Mouse (Mus musculus) gastrocnemius, adult 2 months (tissue): Measurements from ENCODE around the gene Ifnar1. TPM values are rescaled to one million over a fixed set of nuclear protein-coding genes. Genes with fewer than 3 reads are reported as not detected.

Source experiments
- DNase-seq: peaks from one replicate; pipeline ENCODE4 v3.0.0; 2022
- H3K27ac ChIP-seq: fragments of 200-600 bp; 2 replicates; pipeline ENCODE4 v1.8.1; 2022; ENCODE audit warnings: mild to moderate bottlenecking
- H3K4me3 ChIP-seq: fragments of 200-600 bp; 2 replicates; pipeline ENCODE4 v1.8.1; 2022; ENCODE audit warnings: mild to moderate bottlenecking, moderate library complexity
- CTCF ChIP-seq: fragments of 200-600 bp; IDR thresholded peaks from 2 replicates; pipeline ENCODE4 v1.8.1; 2022; ENCODE audit warnings: antibody characterized with exemption, mild to moderate bottlenecking, moderate library complexity
- intact Hi-C: fragments of 180-260 bp; cut with DNase I; formaldehyde crosslinking; loops from one replicate; pipeline ENCODE4 v1.15.1; 2025
- total RNA-seq, 2 experiments: library from RNA; stranded (reverse); gene quantifications; 2 replicates each; pipeline ENCODE4 v1.2.3; 2021

Gene Ifnar1
- total RNA-seq, 2 experiments from 2014 or later = 12.6 to 15.1 TPM

DNA sequence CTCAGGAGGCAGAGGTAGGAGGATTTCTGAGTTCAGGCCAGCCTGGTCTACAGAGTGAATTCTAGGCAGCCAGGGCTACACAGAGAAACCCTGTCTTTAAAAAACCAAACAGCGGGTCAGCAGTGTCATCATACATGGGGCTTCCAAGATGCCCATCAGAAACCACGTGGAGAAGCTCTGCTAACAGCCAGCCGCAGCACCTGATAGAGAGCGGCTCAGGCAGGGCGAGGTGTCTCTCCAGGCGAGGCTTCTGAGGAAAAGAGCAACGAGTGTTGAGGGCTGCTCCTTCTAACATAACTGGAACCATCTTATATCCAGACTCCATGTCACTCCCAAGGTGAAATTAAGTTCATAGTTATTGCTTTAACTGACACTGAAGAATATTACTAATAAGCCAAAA lies 36.1 kb upstream of the Ifnar1 start:
- H3K4me3 ChIP-seq = no peak overlapping the region
- no peak overlapping the region for H3K27ac ChIP-seq
- intact Hi-C loops = no loop called here
- no peak for DNase-seq
- no peak for TF ChIP-seq CTCF

DNA sequence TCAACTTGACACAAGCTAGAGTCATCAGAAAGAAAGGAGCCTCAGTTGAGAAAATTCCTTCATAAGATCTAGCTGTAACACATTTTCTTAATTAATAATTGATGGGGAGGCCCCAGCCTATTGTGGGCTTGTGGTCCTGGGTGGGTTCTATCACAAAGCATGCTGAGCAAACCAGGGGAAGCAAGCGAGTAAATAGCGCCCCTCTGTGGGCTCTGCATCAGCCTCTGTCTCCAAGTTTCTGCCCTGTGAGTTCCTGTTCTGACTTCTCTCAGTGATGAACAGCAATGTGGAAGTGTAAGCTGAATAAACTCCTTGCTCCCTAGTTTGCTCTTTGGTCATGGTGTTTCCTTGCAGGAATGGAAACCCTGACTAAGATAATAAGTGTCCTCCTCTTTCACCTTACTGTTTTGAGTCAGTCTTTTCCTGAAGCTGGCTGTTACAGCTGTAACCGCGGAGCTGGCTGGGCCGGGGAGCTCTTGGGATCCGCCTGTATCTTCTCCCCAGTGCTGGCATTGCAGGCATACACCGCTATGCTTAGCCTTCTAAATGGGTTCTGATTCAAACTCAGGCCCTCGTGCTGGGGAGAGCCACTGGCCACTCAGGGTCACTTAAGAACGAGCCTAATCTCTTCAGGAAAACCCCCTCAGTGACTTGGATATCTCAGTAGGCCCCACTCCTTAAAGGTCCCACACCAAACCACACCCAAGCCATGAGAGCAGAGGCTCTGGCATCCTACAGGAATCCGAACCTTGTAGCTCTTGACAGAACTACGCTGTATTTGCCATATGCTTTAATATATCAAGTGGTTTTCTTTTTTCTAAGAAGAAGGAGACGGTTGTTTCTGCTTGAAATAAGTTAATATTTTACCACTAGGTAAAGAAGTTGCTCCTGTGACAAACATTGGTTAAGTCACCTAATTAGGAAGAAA lies 34.6 kb upstream of the Ifnar1 start:
- TF ChIP-seq CTCF = peak; percentile 4; the same call in 1 of the 2 replicates
- Histone ChIP-seq H3K4me3 (no peak overlapping the region), H3K27ac (no peak overlapping the region)
- intact Hi-C loops = no loop called here
- no peak for DNase-seq

DNA sequence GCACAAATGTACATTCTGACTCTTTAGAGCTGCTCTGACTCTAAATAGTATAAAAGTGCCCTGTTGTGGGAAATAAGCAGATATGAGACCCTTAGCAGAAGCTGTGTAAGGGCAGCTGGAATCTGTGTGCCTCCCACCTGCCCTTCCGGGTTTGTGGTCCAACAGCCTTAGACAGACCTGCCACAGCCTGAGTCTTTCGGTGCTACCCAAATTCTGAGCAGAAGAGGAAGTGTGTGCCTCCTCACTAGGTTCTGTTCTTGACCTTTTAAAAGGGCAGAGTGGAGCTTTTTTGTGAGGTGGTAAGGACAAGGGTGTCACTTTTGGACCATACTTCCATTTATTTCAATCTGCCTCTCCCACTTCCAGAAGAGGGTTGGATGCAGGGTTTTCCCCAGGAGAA lies 33.1 kb upstream of the Ifnar1 start:
- no peak for DNase-seq
- intact Hi-C loops = no loop called here
- H3K27ac ChIP-seq = peak overlapping the region; percentile 71
- TF ChIP-seq CTCF = no peak
- no peak overlapping the region for H3K4me3 ChIP-seq

DNA sequence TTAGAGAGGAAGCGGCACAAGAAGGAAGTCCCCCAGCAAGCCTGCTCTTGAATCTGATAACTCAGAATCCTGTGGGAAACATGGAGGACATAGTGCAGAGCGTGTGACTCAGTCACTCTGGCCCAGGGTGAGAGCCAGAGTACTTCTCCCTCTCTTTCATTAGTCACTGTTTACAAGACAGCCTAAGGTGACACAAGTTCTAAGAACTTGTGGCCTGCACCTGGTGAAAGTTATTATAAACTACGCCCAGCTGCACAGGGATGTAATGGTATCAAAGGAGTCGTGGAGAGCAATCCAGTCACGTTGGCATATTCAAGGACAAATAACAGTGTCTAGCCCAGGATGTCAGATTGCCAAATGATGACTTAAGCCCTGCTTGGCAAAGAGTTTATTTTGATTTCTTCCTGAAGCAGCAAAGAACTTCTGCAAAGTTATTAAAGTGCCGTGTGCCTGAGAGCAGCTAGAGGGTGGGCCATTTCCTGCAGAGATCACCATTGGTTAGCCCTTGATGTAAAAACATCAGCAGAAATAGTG lies 32.6 kb upstream of the Ifnar1 start:
- TF ChIP-seq CTCF = peak; percentile 24; the same call in 1 of the 2 replicates
- peak; percentile 23 for DNase-seq
- intact Hi-C loops = no loop called here

DNA sequence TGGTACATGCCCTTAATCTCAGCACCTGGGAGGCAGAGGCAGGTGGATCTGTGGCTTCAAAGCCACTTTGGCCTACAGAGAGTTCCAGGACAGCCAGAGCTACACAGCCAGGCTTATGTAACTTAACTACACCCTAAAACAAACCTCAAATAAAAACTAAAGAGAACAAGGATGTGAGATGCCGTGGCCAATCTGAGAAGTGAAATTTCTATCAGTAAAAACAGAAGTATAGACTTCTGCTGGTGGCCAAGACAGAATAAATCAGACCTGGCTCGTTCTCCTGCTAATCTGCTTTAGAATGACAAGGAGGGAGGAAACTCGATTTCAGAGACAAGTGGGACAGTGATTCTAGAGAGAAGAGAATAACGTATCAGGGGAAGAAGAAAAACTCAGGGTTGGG lies 29.2 kb upstream of the Ifnar1 start:
- no peak for DNase-seq
- Histone ChIP-seq H3K27ac (no peak overlapping the region), H3K4me3 (no peak overlapping the region)
- TF ChIP-seq CTCF = no peak
- intact Hi-C loops = no loop called here

More for the DNA sequence above, 32.6 kb upstream of the Ifnar1 start:
- Histone ChIP-seq H3K4me3 (no peak overlapping the region), H3K27ac (peak overlapping the region; percentile 71)

DNA sequence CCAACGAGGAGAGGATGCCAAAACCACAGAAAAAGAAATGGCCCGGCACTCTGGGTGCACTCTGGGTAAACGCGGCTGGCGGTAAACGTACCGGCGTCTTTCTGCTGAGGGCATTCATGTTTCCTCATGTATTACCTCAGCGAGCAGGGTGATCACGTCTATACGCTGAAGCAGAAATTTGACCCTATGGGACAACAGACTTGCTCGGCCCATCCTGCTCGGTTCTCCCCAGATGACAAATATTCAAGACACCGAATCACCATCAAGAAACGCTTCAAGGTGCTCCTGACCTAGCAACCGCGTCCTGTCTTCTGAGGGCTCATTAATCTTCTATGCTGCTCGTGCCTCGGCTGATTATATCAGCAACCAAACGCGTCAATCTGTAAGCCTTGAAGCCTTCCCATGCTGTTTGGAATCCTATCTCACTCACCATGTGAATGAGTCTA lies 26.7 kb upstream of the Ifnar1 start:
- intact Hi-C loops = no loop called here
- H3K4me3 ChIP-seq = no peak overlapping the region
- no peak for TF ChIP-seq CTCF

DNA sequence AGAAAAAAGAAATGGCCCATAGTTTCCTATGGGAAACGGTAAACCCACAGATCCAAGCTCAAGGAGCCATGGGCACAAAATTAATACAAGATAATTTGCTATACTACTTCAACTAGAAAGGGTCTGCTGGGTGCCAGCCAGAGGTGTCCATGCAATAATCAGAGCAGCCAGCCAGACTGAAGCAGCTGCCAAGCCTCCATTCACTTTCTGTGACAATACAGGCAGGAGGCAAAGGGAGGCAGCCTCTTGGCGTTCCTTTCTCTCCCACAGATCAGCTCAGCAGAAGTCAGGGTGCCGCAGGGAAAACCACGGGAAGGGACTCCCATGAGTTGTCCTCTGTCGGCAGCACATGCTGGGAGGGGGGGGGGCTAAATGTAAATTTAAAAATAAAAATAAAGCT lies 26.1 kb upstream of the Ifnar1 start:
- Histone ChIP-seq H3K4me3 (no peak overlapping the region), H3K27ac (no peak overlapping the region)
- intact Hi-C loops = no loop called here
- TF ChIP-seq CTCF = no peak
- DNase-seq = no peak

More for the DNA sequence above, 26.7 kb upstream of the Ifnar1 start:
- DNase-seq = no peak
- no peak overlapping the region for H3K27ac ChIP-seq

DNA sequence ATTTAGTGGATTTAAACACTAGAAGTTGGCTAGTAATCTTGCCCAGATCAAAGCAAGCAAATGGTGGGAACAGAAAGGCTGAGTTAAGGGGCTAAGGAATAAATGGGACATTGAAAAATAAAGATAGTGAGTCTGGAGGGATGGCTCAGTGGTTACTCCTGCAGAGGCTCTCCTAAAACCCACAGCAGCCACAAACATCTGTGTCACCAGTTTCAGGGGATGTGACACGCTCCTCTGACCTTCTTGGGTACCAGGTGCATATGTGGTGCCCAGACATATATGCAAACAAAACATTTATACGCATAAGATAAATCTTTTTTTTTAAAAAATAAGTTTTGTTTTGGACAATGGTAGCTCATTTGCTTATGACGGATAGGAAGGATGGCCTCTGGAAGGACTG lies 25.6 kb upstream of the Ifnar1 start:
- Histone ChIP-seq H3K4me3 (no peak overlapping the region), H3K27ac (no peak overlapping the region)
- intact Hi-C loops = no loop called here
- DNase-seq = no peak
- no peak for TF ChIP-seq CTCF

DNA sequence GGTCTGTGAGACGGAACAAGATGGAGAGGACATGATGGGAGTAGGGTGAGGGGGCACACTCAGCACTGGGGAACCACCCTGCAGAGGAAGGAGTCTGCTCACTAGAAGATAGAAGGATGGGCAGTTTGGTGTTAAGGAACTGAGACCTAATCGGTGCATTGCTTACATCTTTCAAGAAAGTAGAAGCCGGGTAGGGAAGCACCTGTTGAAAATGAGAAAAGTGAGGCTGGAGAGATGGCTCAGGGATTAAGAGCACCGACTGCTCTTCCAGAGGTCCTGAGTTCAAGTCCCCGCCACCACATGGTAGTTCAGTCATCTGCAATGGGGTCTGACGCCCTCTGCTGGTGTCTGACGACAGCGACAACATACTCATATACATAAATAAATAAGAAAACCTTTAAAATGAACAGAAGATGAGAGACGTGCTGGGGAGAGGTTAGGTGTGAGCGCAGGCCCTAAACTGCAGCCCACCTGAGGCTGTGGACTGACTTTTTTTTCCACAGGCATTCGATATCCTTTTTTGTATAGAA lies 25.1 kb upstream of the Ifnar1 start:
- no peak for DNase-seq
- intact Hi-C loops = loop anchor here (5.0 kb wide), 2 partner anchors 53 to 103 kb away; partner anchors contain the start of gene Il10rb
- no peak overlapping the region for H3K27ac ChIP-seq
- no peak overlapping the region for H3K4me3 ChIP-seq
- peak; percentile 51 for TF ChIP-seq CTCF

DNA sequence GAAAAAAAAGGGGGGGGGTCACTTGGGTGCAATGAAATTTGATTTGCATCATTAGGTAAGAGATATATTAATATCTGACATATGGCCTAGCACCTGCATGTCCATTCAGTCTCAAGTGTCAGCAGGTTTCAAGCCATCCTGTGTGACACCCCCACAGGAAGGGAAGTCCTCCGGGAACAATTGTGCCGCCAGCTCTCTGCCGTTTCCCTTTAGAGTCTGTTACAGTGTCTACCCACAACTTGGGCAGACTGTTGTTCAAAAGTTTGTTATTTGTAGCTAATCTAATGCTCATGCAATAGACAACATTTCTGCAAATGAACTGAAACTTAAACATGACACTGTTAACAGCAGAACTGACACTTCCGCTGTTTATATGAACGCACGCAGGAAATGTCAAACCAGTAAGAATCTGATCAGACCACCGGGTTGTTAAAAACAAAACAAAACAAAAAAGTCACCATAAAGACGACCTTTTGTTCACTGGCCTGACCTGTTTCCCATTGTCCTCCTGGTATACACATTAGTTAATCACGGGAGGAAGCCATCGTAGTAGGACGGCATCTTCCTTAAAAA lies 23.9 kb upstream of the Ifnar1 start:
- DNase-seq = no peak
- Histone ChIP-seq H3K27ac (peak overlapping the region; percentile 74), H3K4me3 (peak overlapping the region; percentile 31)
- TF ChIP-seq CTCF = no peak
- intact Hi-C loops = loop anchor here (5.0 kb wide), 2 partner anchors 54 to 104 kb away; partner anchors contain the start of gene Il10rb

DNA sequence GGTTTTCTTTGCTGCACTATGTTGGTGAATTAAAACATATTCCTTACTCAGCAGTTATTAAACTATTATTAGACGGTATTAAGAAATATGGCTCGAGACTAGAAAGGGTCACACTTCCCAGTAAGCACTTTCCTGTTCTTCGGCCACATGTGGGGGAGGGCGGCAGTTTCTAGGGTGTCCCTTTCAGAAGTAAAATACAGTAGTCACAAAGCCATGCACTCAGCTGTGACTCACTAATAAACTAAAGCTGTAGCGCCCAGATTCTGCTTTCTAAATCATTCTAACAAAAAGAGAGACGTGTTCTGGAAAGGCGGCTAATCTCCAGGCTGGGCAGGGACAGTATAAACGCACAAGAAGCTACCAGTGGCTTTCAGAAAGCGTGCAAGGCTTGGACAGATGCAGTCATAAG lies 23.3 kb upstream of the Ifnar1 start:
- TF ChIP-seq CTCF = no peak
- no peak for DNase-seq
- Histone ChIP-seq H3K4me3 (no peak overlapping the region; the same call in 1 of the 2 replicates), H3K27ac (peak overlapping the region; percentile 74)
- intact Hi-C loops = loop anchor here (5.0 kb wide), 2 partner anchors 54 to 104 kb away; partner anchors contain the start of gene Il10rb

DNA sequence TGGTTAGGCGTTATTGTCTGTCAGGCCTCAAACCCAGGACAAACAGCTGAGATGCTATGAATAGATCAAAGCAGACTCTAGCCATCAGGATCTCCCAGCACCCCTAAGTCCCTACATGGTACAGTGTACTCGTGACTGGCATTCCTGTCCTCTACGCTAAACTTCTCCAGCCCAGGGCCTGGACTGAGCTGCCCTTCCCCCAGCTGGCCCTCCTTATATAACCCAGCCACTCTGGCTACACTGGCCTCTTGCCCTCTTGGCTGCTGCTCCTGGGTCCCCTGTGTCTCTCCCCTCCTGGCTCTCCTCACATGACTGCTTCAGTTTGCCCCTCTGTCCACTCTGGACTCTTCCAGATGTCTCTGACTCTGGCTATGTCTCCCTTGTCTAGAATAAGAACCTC lies 22.4 kb upstream of the Ifnar1 start:
- peak overlapping the region; percentile 74 for H3K27ac ChIP-seq
- intact Hi-C loops = loop anchor here (5.0 kb wide), 2 partner anchors 55 to 105 kb away; partner anchors contain the start of gene Il10rb
- H3K4me3 ChIP-seq = no peak overlapping the region
- TF ChIP-seq CTCF = no peak
- DNase-seq = peak; percentile 46
